Mouse (Mus musculus) spleen, adult 2 months (tissue): ENCODE data around the gene Fgf23. TPM values are rescaled to one million over a fixed set of nuclear protein-coding genes. Genes with fewer than 3 reads are reported as not detected.
A peak's percentile ranks its signal among the peaks of the same experiment; 100 is the strongest.

Source experiments
- DNase-seq, 2 experiments: peaks; one replicate each; pipeline versions ENCODE4 v3.0.0 to v3.0.0-alpha.2; 2012 to 2021; ENCODE audit warnings: low spot score in 2 of 2, low read depth in 1 of 2
- H3K27ac ChIP-seq: fragments of 200-500 bp; 2 replicates; pipeline ENCODE4 v1.5.1; 2012; ENCODE audit warnings: low read length, inconsistent platforms; ENCODE audit not compliant: insufficient read depth
- H3K27me3 ChIP-seq: fragments of 200-500 bp; 2 replicates; pipeline ENCODE4 v1.6.1; 2012; ENCODE audit warnings: mild to moderate bottlenecking, moderate library complexity, low read length, inconsistent platforms; ENCODE audit not compliant: control insufficient read depth, insufficient read depth
- H3K36me3 ChIP-seq: fragments of 200-500 bp; 2 replicates; pipeline ENCODE4 v1.6.1; 2012; ENCODE audit warnings: mild to moderate bottlenecking, low read length, inconsistent platforms; ENCODE audit not compliant: control insufficient read depth, insufficient read depth
- H3K4me1 ChIP-seq: fragments of 200-500 bp; 2 replicates; pipeline ENCODE4 v1.6.1; 2011; ENCODE audit warnings: inconsistent platforms; ENCODE audit not compliant: control insufficient read depth, insufficient read depth, insufficient read length
- H3K4me3 ChIP-seq: fragments of 200-500 bp; 2 replicates; pipeline ENCODE4 v1.5.1; 2011; ENCODE audit warnings: mild to moderate bottlenecking, inconsistent platforms; ENCODE audit not compliant: insufficient read depth, insufficient read length; ENCODE audit errors: extremely low read depth
- CTCF ChIP-seq: fragments of 200-500 bp; IDR thresholded peaks from 2 replicates; pipeline ENCODE4 v1.5.1; 2011; ENCODE audit warnings: mild to moderate bottlenecking, inconsistent platforms; ENCODE audit not compliant: insufficient read depth, insufficient read length, insufficient replicate concordance; ENCODE audit errors: extremely low read depth
- POLR2A ChIP-seq: fragments of 200-500 bp; IDR thresholded peaks from 2 replicates; pipeline ENCODE4 v1.6.1; 2011; ENCODE audit warnings: low read depth, low read length, inconsistent platforms
- WGBS: fragments of 180-500 bp; shearing (Covaris S2); methylation state at CpG from one replicate; pipeline ENCODE4 v1.1.7; 2018; 5-methylcytosine and 5-hydroxymethylcytosine counted together
- polyA plus RNA-seq: library from polyadenylated mRNA; depleted of rRNA; stranded (reverse); fragments of >200 nt; gene quantifications from 2 replicates; pipeline ENCODE4 v1.2.3, GENCODE M21; 2012

Gene Fgf23
- polyA plus RNA-seq, 1 experiment, result not detected

DNA sequence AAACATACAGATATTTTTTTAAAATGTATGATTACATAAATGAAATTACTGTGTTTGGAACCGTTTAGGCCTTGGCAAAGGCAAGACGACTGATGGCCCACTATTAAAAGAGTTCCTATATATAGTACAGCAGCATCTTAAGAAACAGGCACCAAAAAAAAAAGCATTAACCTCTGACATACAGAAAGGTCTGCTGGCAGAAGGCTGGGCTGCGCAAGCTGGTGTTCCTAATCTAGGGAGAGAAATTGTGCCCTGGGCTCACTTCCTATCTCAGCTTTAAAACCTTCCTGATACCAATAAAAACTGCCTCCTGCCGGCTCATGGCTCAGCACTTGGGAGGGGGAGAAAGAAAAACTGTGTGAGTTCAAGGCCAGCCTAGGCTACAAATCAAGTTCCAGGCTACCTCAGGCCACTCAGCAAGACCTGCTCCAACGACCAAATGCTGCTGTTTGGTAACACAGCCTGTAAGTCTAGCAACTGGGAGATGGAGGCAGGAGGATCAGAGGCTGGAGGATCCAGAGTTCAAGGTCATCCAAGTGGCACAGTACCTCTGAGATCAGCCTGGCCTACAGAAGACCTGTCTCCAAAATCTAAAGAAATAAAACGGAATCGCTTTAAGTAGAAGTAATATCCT is 31.8 kb downstream of the Fgf23 start:
- DNase-seq, result no peak
- H3K27ac ChIP-seq, result no peak overlapping the region
- 85% methylated on average over 7 of the region's 7 CpGs for WGBS
- H3K4me1 ChIP-seq, result peaks cover under 1% of the 10 kb centered on the region; the same call in 1 of the 2 replicates
- no peak for TF ChIP-seq POLR2A
- TF ChIP-seq CTCF, result no peak
- H3K4me3 ChIP-seq, result no peak overlapping the region
- no peaks in the 10 kb centered on the region for H3K27me3 ChIP-seq
- peaks cover 10% of the 10 kb centered on the region for H3K36me3 ChIP-seq

DNA sequence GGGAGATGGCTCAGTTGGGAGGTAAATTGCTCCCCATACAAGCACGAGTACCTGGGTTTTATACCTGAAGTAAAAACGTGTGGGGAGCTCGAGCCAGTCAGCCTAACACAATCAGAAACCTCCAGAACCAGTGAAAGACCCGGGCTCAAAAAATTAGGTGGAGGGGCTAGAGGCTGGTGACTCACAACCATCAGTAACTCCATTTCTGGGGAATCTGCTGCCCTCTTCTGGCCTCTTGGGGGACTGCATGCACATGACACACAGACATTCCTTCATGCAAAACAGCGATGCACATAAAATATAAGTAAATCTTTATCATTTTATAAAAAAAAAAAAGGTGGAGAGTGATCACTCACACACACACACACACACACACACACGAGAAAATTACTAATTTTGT is 32.4 kb downstream of the Fgf23 start:
- H3K36me3 ChIP-seq, result peaks cover 10% of the 10 kb centered on the region
- 82% methylated on average over 6 of the region's 6 CpGs for WGBS
- H3K27me3 ChIP-seq, result no peaks in the 10 kb centered on the region
- peaks cover 3% of the 10 kb centered on the region; the same call in 1 of the 2 replicates for H3K4me1 ChIP-seq
- TF ChIP-seq CTCF (peak; percentile 31; the same call in 1 of the 2 replicates), POLR2A (no peak)
- DNase-seq, result peak in 1 of 2 experiments; percentile 16
- no peak overlapping the region for H3K27ac ChIP-seq
- no peak overlapping the region for H3K4me3 ChIP-seq

DNA sequence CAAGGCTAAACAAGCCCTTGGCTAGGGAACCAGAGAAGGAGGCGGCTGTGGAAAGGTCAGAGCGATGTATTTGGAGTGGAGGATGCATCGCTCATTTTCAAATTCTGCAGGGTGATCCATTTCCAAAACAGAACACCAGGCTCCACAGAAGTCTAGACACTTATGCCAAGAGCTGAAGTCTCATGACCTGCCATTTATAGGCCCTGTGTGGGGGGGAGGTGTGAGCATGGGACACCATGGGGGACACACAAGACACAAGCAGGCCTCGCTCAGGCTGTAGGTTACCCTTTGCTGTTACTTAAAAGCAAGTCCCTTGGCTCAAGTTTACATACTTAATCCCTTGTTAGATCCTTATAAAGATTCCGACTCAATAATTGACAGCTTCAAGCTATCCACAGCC is 33.5 kb downstream of the Fgf23 start:
- Histone ChIP-seq H3K27ac (no peak overlapping the region), H3K4me3 (no peak overlapping the region), H3K27me3 (no peaks in the 10 kb centered on the region), H3K4me1 (peaks cover 3% of the 10 kb centered on the region; the same call in 1 of the 2 replicates), H3K36me3 (peaks cover 4% of the 10 kb centered on the region; the same call in 1 of the 2 replicates)
- TF ChIP-seq POLR2A (no peak), CTCF (no peak)
- no peak for DNase-seq
- 91% methylated on average over 5 of the region's 5 CpGs for WGBS

GRCm38 (mm10) chr6:127106726-127107125 is 34.0 kb downstream of the Fgf23 start:
- no peak overlapping the region for H3K27ac ChIP-seq
- no peak for TF ChIP-seq POLR2A
- TF ChIP-seq CTCF, result no peak
- WGBS, result 93% methylated on average over 5 of the region's 5 CpGs
- DNase-seq, result no peak
- peaks cover 3% of the 10 kb centered on the region; the same call in 1 of the 2 replicates for H3K4me1 ChIP-seq
- no peak overlapping the region for H3K4me3 ChIP-seq
- H3K27me3 ChIP-seq, result no peaks in the 10 kb centered on the region
- H3K36me3 ChIP-seq, result no peaks in the 10 kb centered on the region

- no peak overlapping the region for H3K4me3 ChIP-seq
- peaks cover 3% of the 10 kb centered on the region; the same call in 1 of the 2 replicates for H3K4me1 ChIP-seq
- H3K27ac ChIP-seq, result no peak overlapping the region
- H3K27me3 ChIP-seq, result no peaks in the 10 kb centered on the region
- no peak for DNase-seq
- TF ChIP-seq POLR2A (no peak), CTCF (no peak)
- H3K36me3 ChIP-seq, result no peaks in the 10 kb centered on the region
Measured at GRCm38 (mm10) chr6:127107413-127107812, 34.7 kb downstream of the Fgf23 start.

GRCm38 (mm10) chr6:127108368-127109060 is 35.8 kb downstream of the Fgf23 start:
- H3K4me3 ChIP-seq, result peak overlapping the region; percentile 68
- DNase-seq, result no peak
- H3K4me1 ChIP-seq, result peaks cover 3% of the 10 kb centered on the region; the same call in 1 of the 2 replicates
- H3K27me3 ChIP-seq, result no peaks in the 10 kb centered on the region
- 37% methylated on average over 20 of the region's 20 CpGs for WGBS
- H3K27ac ChIP-seq, result no peak overlapping the region
- no peaks in the 10 kb centered on the region for H3K36me3 ChIP-seq
- TF ChIP-seq POLR2A, result no peak
- TF ChIP-seq CTCF, result no peak

DNA sequence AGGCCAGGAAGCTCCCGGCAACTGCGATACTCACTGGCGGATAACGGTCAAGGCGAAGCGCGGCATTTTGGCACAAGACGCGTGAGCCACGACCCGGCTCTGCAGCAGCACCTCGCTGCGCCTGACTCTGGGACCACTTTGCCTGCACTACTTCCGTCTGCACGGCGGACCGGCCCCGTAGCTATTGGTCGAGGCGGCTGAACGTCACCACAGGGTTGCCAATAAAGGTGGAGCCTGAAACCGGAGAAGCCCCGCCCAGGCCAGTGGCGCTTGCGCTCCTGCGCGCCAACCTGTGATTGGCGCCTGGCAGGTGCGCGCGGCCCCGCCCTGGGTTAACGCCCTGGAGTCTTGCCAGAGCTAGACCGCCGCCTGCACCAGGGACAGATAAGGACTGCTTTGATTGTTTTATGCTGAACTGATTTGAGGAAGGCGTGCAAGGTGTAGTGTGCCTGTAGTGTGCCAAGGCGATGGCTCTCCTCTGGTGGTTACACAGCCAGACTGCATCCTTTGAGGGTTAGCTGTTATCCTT is 36.8 kb downstream of the Fgf23 start, which contains the start of gene Tigar:
Tigar (minus strand) TSS at position 156 of the 529 bp plus-strand sequence.
- DNase-seq, result peak; percentile 88 to 95
- Histone ChIP-seq H3K27me3 (no peaks in the 10 kb centered on the region), H3K36me3 (no peaks in the 10 kb centered on the region), H3K4me1 (peaks cover 3% of the 10 kb centered on the region; the same call in 1 of the 2 replicates), H3K4me3 (peak within 1 kb of the TSS; percentile 68), H3K27ac (no peak within 1 kb of the TSS)
- TF ChIP-seq POLR2A (peak; percentile 92; the same call in 1 of the 2 replicates), CTCF (no peak)
- under 1% methylated on average over 37 of the region's 37 CpGs for WGBS
